Mouse (Mus musculus): ENCODE data around the gene Gm45713. TPM values are rescaled to one million over a fixed set of nuclear protein-coding genes. Genes with fewer than 3 reads are reported as not detected.
"Not testable (repeated sequence)": the region's sequence is repeated elsewhere in the genome, so short reads cannot be mapped to it uniquely, and the experiment has no call there.

Gene Gm45713
- polyA plus RNA-seq, 1 experiment from 2014 or later, result 0.45 TPM

DNA sequence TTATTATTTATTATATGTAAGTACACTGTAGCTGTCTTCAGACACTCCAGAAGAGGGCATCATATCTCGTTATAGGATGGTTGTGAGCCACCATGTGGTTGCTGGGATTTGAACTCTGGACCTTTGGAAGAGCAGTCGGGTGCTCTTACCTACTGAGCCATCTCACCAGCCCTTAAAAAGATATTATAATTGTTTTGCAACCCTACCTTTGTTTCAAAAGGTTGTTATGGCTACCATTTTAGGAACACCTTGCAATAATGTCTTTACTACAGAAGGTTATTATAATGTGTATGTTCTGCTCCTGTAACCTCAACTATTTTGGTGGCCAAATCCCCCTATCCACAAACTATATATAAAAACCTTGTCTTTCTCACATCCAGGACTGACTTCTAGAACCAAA, 17.0 kb upstream of the Gm45713 start:
- WGBS, result 92% methylated on average over 2 of the region's 2 CpGs
- H3K9ac ChIP-seq (replicated peaks); H3K36me3 ChIP-seq; ATAC-seq (ENCODE audit: low FRiP score, low read depth); H3K27me3 ChIP-seq; H3K27ac ChIP-seq (replicated peaks); H3K4me3 ChIP-seq; H3K9me3 ChIP-seq: not testable (repeated sequence)
- H3K4me1 ChIP-seq, result peaks cover 22% of the 10 kb centered on the region
- H3K4me2 ChIP-seq (replicated peaks), result peak overlapping the region; percentile 78; the same call in 1 of the 2 replicates

DNA sequence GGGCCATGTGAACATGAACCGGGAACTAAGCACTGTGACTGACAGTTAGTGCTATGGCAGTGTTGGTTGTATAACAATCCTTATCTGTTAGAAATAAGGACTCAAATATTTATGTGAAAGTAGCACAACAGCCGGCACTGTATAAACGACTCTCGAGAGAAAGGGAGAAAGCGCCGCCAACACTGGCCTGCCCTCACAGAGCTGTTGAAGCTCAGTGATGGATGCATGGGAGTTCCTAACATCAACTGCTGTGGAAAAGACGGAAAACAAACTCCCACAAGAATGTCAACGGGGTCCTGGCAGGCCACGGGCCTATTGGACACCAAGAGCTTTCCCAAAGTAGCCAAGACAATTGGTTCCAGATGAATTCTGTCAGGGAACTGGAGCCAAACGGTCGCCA, 15.3 kb upstream of the Gm45713 start:
- Histone ChIP-seq H3K36me3 (no peaks in the 10 kb centered on the region), H3K9me3 (no peaks in the 10 kb centered on the region), H3K9ac (replicated peaks) (no peak overlapping the region), H3K27me3 (no peaks in the 10 kb centered on the region), H3K4me1 (peaks cover 22% of the 10 kb centered on the region), H3K4me2 (replicated peaks) (no peak overlapping the region), H3K4me3 (no peak overlapping the region), H3K27ac (replicated peaks) (no peak overlapping the region; the same call in 1 of the 2 replicates)
- ATAC-seq (ENCODE audit: low FRiP score, low read depth), result no peak
- WGBS, result 68% methylated on average over 11 of the region's 11 CpGs

DNA sequence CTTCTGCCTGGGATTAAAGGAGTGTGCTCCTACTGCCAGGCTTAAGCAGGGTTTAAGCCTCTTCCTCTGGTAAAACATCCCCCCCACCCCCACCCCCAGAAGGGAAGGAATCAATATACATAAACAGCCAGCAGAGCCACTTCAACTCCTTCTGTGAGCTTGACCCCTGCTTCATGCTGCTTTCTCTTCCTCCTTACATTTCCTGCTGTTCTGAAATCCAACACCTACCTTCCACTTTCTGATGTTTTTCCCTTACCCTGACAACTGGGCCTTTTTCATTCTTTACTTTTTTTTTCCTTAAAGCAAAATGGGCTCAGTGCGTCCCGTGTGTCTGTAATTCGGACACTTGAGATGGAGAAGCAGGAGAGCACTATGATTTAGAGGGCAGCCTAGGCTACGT, 14.3 kb upstream of the Gm45713 start:
- peak overlapping the region; percentile 17; the same call in 1 of the 2 replicates for H3K9ac ChIP-seq (replicated peaks)
- WGBS, result 68% methylated on average over 4 of the region's 4 CpGs
- no peak for ATAC-seq (ENCODE audit: low FRiP score, low read depth)

DNA sequence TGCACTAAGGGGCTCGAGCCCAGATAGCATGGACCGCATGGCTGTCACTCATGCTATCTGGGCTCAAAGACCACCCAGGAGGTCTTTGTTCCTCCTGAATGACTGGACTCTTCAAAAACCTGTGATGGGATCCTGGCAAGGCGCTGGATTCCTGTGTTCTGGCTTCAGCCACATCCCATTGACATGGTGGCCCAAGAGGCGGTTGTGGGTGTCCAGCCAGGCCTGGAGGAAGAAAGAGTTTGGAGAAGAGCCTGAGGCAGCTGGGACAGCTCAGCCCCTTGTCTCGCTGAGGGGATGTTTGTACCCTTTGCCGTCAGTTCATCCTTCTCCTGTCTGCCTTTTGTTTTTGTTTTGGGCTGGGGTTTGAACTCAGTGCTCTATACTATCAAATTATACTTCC, 13.5 kb upstream of the Gm45713 start:
- WGBS, result 24% methylated on average over 6 of the region's 6 CpGs
- Histone ChIP-seq H3K9ac (replicated peaks) (no peak overlapping the region), H3K9me3 (no peaks in the 10 kb centered on the region), H3K4me1 (peaks cover 15% of the 10 kb centered on the region), H3K4me2 (replicated peaks) (no peak overlapping the region), H3K4me3 (no peak overlapping the region), H3K27ac (replicated peaks) (no peak overlapping the region), H3K36me3 (peaks cover 15% of the 10 kb centered on the region), H3K27me3 (no peaks in the 10 kb centered on the region)
- no peak for ATAC-seq (ENCODE audit: low FRiP score, low read depth)

More for the DNA sequence above, 14.3 kb upstream of the Gm45713 start:
- H3K4me3 ChIP-seq, result no peak overlapping the region
- H3K9me3 ChIP-seq, result no peaks in the 10 kb centered on the region
- 0 out of 2 replicates have a peak, but pooled peaks cover 7% of the 10 kb centered on the region for H3K36me3 ChIP-seq
- H3K27me3 ChIP-seq, result no peaks in the 10 kb centered on the region
- no peak overlapping the region for H3K4me2 ChIP-seq (replicated peaks)
- peaks cover 21% of the 10 kb centered on the region for H3K4me1 ChIP-seq
- H3K27ac ChIP-seq (replicated peaks), result no peak overlapping the region; the same call in 1 of the 2 replicates

DNA sequence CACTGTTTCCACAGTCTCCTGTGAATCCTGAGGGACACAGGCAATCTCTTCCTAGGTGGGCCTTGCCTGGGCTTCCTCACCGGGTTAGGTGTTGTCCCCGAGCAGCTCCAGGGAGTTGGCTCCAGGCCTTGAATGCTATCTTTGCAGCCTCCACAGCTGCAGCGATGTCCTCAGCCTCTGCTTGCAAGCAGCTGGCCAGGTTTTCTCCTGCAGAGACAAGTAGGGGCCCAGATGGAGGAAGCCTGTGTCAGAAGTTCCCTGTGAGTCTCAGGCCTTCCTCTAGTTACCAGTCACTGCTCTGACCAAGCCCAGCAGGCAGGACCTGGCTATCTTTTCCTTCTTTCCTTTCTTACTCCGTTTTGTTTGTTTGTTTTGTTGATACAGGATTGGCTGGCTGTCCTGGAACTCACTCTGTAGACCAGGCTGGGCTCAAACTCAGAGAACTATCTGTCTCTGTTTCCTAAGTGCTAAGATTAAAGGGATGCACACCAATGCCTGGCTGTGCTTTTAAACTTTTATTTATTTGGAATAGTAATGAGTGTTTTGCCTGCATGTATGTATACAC, 12.6 kb upstream of the Gm45713 start:
- H3K4me3 ChIP-seq, result no peak overlapping the region
- no peaks in the 10 kb centered on the region for H3K27me3 ChIP-seq
- no peak for ATAC-seq (ENCODE audit: low FRiP score, low read depth)
- H3K4me2 ChIP-seq (replicated peaks), result no peak overlapping the region
- H3K36me3 ChIP-seq, result peaks cover 24% of the 10 kb centered on the region
- no peak overlapping the region for H3K27ac ChIP-seq (replicated peaks)
- H3K4me1 ChIP-seq, result peaks cover 14% of the 10 kb centered on the region
- WGBS, result 65% methylated on average over 4 of the region's 4 CpGs
- H3K9me3 ChIP-seq, result no peaks in the 10 kb centered on the region
- 0 out of 2 replicates have a peak overlapping the region, but pooled peaks have one; percentile 11 for H3K9ac ChIP-seq (replicated peaks)

DNA sequence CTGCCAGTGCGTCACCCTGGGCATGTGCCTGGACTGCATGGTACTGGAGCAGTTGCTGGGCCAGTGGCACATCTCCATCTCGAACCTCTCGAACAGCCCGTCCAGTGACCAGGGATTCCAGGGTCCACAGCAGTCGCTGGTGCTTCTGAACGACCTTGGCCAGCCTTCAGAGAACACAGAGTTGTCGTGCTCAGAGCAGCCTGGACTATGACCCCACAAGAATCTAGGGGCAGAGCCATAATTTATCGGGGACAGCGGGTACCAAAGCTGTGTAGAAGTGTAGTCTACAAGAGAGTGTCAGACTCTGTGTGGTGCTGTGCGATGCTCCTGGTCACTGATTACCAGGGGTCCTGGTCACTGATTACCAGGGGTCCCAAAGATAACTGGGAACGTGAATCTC, 11.9 kb upstream of the Gm45713 start:
- Histone ChIP-seq H3K4me1 (peaks cover 9% of the 10 kb centered on the region; the same call in 1 of the 2 replicates), H3K4me3 (no peak overlapping the region), H3K9ac (replicated peaks) (no peak overlapping the region), H3K27me3 (no peaks in the 10 kb centered on the region), H3K36me3 (peaks cover 30% of the 10 kb centered on the region), H3K4me2 (replicated peaks) (no peak overlapping the region), H3K27ac (replicated peaks) (no peak overlapping the region), H3K9me3 (no peaks in the 10 kb centered on the region)
- 94% methylated on average over 11 of the region's 11 CpGs for WGBS
- no peak for ATAC-seq (ENCODE audit: low FRiP score, low read depth)

DNA sequence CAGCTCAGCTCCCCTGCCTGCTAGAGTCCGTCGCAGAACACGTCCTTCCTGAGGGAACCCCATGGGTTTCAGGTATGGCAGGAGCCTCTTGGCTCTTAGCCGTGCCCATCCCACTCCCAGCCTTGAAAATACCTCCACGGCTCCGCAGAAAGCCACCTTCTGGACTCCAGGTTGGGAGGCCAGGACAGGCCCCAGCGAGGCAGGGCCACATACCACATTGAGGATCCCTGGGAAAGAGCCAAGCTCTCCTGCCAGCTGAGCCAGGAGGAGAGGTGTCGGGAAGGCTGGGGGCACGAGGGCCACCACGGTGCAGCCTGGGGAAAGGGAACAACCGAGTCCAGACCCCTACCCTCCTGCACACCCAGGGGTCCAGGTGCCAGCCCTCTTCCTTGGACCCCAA, 11.2 kb upstream of the Gm45713 start:
- ATAC-seq (ENCODE audit: low FRiP score, low read depth), result no peak
- Histone ChIP-seq H3K9ac (replicated peaks) (no peak overlapping the region), H3K27me3 (no peaks in the 10 kb centered on the region), H3K4me1 (peaks cover 9% of the 10 kb centered on the region; the same call in 1 of the 2 replicates), H3K4me2 (replicated peaks) (no peak overlapping the region), H3K27ac (replicated peaks) (no peak overlapping the region), H3K9me3 (no peaks in the 10 kb centered on the region), H3K36me3 (peaks cover 36% of the 10 kb centered on the region), H3K4me3 (no peak overlapping the region)
- WGBS, result 95% methylated on average over 11 of the region's 11 CpGs

DNA sequence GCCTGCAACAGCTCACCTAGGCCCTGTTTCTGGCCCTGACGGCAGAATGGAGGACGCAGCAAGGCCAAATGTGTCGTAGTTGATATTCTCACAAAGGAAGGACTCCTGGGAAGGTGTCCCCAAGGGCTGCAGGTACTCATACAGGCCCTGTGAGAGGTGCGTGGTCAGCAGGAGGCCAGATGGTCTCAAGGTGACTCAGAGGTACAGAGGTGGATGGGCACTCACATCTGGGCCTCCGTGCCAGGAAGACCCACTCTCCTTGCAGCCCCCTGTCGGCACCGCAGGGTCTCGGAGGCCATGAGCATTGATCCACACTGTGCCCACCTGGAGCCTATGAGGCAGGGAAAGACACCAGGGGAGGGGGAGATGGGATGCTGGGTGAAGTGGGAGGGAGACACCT, 9.4 kb upstream of the Gm45713 start:
- H3K9me3 ChIP-seq, result no peaks in the 10 kb centered on the region
- no peaks in the 10 kb centered on the region for H3K27me3 ChIP-seq
- WGBS, result 96% methylated on average over 8 of the region's 8 CpGs
- H3K4me2 ChIP-seq (replicated peaks), result no peak overlapping the region
- H3K27ac ChIP-seq (replicated peaks), result no peak overlapping the region
- peaks cover 48% of the 10 kb centered on the region for H3K36me3 ChIP-seq
- H3K4me3 ChIP-seq, result no peak overlapping the region
- no peak for ATAC-seq (ENCODE audit: low FRiP score, low read depth)
- peaks cover 4% of the 10 kb centered on the region; the same call in 1 of the 2 replicates for H3K4me1 ChIP-seq
- H3K9ac ChIP-seq (replicated peaks), result 0 out of 2 replicates have a peak overlapping the region, but pooled peaks have one; percentile 7

DNA sequence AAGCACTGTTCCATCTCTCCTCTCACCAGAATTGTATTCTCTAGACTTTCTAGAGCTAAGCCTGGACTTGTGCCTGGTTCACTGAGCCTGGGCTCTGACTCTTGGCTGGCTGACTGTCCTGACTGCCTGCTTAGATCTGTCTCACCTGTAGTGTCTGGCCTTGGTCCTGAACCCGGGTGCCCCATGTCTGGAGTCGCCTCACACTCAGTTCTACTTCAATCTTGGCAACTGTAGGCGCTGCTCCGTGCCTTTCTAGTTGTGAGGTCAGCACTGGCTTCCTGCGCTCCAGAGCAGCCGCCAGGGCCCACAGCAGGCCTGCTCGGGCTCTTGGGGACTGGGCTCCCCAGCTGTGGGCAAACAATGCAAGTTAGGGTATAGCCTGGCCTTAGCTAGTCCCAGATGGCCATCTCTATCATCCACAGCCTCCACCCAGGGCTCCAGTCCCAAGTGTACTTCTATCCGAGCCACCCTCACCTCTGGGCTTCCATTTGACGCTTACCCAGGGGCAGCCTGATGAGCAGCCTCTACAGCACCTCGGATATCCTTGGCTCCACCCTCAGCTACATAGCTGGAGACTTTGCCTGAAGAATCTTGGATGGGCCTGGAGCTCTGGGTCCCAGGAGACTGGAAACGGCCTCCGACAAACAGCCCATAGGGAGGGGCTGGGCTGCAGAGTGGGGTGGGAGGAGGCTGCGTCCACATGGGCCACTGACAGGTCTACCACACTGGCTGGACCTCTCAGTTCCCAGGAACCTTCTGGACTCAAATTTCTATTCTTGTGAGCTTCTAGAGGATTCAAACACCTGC, 8.5 kb upstream of the Gm45713 start:
- no peak overlapping the region for H3K4me3 ChIP-seq
- no peak for ATAC-seq (ENCODE audit: low FRiP score, low read depth)
- 90% methylated on average over 13 of the region's 13 CpGs for WGBS
- peaks cover 48% of the 10 kb centered on the region for H3K36me3 ChIP-seq
- H3K4me1 ChIP-seq, result peaks cover 1% of the 10 kb centered on the region; the same call in 1 of the 2 replicates
- H3K27me3 ChIP-seq, result no peaks in the 10 kb centered on the region
- H3K9ac ChIP-seq (replicated peaks), result no peak overlapping the region
- no peaks in the 10 kb centered on the region for H3K9me3 ChIP-seq
- H3K27ac ChIP-seq (replicated peaks), result no peak overlapping the region
- no peak overlapping the region for H3K4me2 ChIP-seq (replicated peaks)

DNA sequence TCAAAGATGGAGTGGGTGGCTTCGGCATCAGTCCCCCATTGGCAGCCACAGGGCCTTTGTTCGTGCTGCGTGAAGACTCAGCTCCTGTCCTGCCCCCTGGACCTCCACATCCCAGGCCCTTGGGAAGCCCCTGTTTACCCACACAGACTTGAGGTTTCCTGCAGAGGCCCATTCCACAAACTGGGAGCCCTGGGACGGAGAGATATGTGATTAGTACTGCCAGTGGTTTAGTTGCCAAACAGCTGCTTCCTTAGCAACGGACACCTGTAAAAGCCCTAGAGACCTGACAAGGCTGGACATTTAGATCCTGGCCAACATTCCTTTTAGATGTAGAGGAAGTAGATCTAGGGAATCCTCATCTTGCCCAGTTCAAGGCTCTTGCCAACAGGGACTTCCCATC, 5.9 kb upstream of the Gm45713 start:
- 86% methylated on average over 5 of the region's 5 CpGs for WGBS

DNA sequence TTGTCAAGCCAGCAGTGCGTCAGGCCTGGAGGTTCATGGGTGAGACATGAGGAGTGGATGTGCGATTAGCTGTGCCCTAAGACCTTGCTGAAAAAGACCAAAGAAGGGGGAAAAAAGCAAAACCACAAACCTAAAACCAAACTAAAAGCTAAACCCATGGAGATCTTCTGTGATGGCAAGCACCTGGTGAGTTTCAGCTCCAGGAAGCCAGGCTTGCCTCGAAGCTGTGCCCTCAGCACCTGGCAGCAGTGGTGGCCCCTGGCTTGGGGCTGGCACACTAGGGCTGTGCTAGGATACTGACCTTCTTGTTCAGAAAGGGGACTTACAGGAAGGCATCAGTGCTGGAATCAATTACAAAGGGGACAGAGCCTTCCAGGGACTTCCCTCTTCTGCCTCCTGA, 5.3 kb upstream of the Gm45713 start:
- Histone ChIP-seq H3K27me3 (peaks cover 9% of the 10 kb centered on the region), H3K4me2 (replicated peaks) (no peak overlapping the region), H3K4me3 (no peak overlapping the region), H3K4me1 (0 out of 2 replicates have a peak, but pooled peaks cover 2% of the 10 kb centered on the region), H3K9me3 (no peaks in the 10 kb centered on the region), H3K27ac (replicated peaks) (no peak overlapping the region), H3K9ac (replicated peaks) (no peak overlapping the region; the same call in 1 of the 2 replicates), H3K36me3 (peaks cover 48% of the 10 kb centered on the region)
- 85% methylated on average over 3 of the region's 3 CpGs for WGBS
- no peak for ATAC-seq (ENCODE audit: low FRiP score, low read depth)

More for the DNA sequence above, 5.9 kb upstream of the Gm45713 start:
- H3K4me2 ChIP-seq (replicated peaks), result no peak overlapping the region
- H3K36me3 ChIP-seq, result peaks cover 48% of the 10 kb centered on the region
- H3K9ac ChIP-seq (replicated peaks), result no peak overlapping the region
- peaks cover 8% of the 10 kb centered on the region for H3K27me3 ChIP-seq
- H3K9me3 ChIP-seq, result no peaks in the 10 kb centered on the region
- ATAC-seq (ENCODE audit: low FRiP score, low read depth), result no peak
- no peaks in the 10 kb centered on the region for H3K4me1 ChIP-seq
- H3K27ac ChIP-seq (replicated peaks), result no peak overlapping the region
- H3K4me3 ChIP-seq, result no peak overlapping the region

All from midbrain, embryonic 12.5 days (tissue).